Mouse (Mus musculus): ENCODE data around the gene Il6st.

- TF ChIP-seq CTCF (IDR thresholded peaks at IDR 0.05) (no peak), EP300 (IDR thresholded peaks at IDR 0.05; ENCODE audit: insufficient read depth, low read depth, low read length) (no peak)
These were observed 44.6 kb downstream of the Il6st start for GRCm38 (mm10) chr13:112508487-112508886.

Measured in heart, adult 2 months (tissue).